Mouse (Mus musculus) c-Kit-positive CD71-negative TER-119-negative erythroid progenitor cells, embryonic 14.5 days (primary cell): Measurements from ENCODE around the gene Ube2d1.
A peak's percentile ranks its signal among the peaks of the same experiment; 100 is the strongest.

Experiments
- DNase-seq: peaks from one replicate; pipeline ENCODE4 v3.0.0-alpha.2; 2013; ENCODE audit warnings: low read depth

Gene Ube2d1

GRCm38 (mm10) chr10:71284511-71285125, 444 bp downstream of the Ube2d1 start:
- no peak for DNase-seq

- DNase-seq = no peak
Measured at GRCm38 (mm10) chr10:71284131-71284510, 941 bp downstream of the Ube2d1 start.

- DNase-seq = no peak
Measured at GRCm38 (mm10) chr10:71273008-71273739, 11.9 kb downstream of the Ube2d1 start.

GRCm38 (mm10) chr10:71267973-71268372, 17.1 kb downstream of the Ube2d1 start:
- DNase-seq = no peak

- DNase-seq = no peak
Measured at GRCm38 (mm10) chr10:71267511-71267910, 17.6 kb downstream of the Ube2d1 start.

GRCm38 (mm10) chr10:71265067-71265466, 20.0 kb downstream of the Ube2d1 start:
- DNase-seq = no peak

GRCm38 (mm10) chr10:71261637-71262036, 23.4 kb downstream of the Ube2d1 start:
- no peak for DNase-seq

- DNase-seq = no peak
Measured at GRCm38 (mm10) chr10:71258943-71259342, 26.1 kb downstream of the Ube2d1 start.

- no peak for DNase-seq
Measured at GRCm38 (mm10) chr10:71258516-71258915, 26.5 kb downstream of the Ube2d1 start.

GRCm38 (mm10) chr10:71253147-71253546, 31.9 kb downstream of the Ube2d1 start:
- DNase-seq = no peak

- DNase-seq = no peak
Measured at GRCm38 (mm10) chr10:71252421-71252820, 32.6 kb downstream of the Ube2d1 start.

- no peak for DNase-seq
Measured at GRCm38 (mm10) chr10:71251846-71252245, 33.2 kb downstream of the Ube2d1 start.

- DNase-seq = no peak
Measured at GRCm38 (mm10) chr10:71251256-71251655, 33.8 kb downstream of the Ube2d1 start.

GRCm38 (mm10) chr10:71250472-71250871, 34.6 kb downstream of the Ube2d1 start:
- DNase-seq = no peak

- DNase-seq = no peak
Measured at GRCm38 (mm10) chr10:71249086-71249880, 35.8 kb downstream of the Ube2d1 start.

- no peak for DNase-seq
Measured at GRCm38 (mm10) chr10:71246956-71247355, 38.1 kb downstream of the Ube2d1 start.

GRCm38 (mm10) chr10:71239479-71240120, 45.5 kb downstream of the Ube2d1 start:
- peak; percentile 25 for DNase-seq

GRCm38 (mm10) chr10:71238240-71238554, 46.9 kb downstream of the Ube2d1 start, which contains the start of gene Tfam:
Gene Tfam (minus strand): TSS chr10:71238280.
- DNase-seq = no peak

- DNase-seq = peak; percentile 84
Measured at GRCm38 (mm10) chr10:71237516-71238239, 47.4 kb downstream of the Ube2d1 start.

GRCm38 (mm10) chr10:71234071-71234470, 51.0 kb downstream of the Ube2d1 start:
- no peak for DNase-seq

GRCm38 (mm10) chr10:71225894-71226293, 59.2 kb downstream of the Ube2d1 start:
- DNase-seq = peak; percentile 54

- DNase-seq = no peak
Measured at GRCm38 (mm10) chr10:71223101-71223500, 62.0 kb downstream of the Ube2d1 start.
